Mouse (Mus musculus): ENCODE measurements at regions not wholly inside any gene's neighbourhood (a gene's known extent, or its start where the extent isn't known, plus 50 kb on each side); places are given as distances from the start of the nearest gene placed in this dataset.

DNA sequence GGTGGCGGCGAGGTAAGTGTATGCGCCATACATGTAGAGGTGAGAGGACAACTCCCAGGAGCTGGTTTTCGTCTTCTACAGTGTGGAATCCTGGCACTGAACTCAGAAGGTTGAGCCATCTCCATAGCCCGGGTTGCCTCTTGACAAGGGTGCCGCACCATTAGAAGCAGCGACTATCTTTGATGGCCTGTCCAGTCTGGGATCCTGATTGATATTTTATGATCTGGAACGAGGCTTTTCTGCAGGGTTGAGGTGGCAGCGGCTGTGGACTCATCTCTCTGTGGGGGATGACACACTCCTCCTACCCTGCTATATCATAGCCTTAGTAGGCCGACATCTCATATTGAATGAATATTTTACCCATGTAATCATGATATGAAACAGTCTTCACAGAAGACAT is 191.0 kb upstream of the Fam241a start:
- no peak for TF ChIP-seq RAD21 (IDR thresholded peaks at IDR 0.05; ENCODE audit: low read depth, low read length)
- no peak for TF ChIP-seq ZMIZ1 (IDR thresholded peaks at IDR 0.05; ENCODE audit: low read depth, low read length)
- no peak for TF ChIP-seq CTCF (conservative IDR thresholded peaks at IDR 0.05 in 1 of 2, IDR thresholded peaks at IDR 0.05 in 1 of 2; ENCODE audit: low read depth in 2 of 2, low read length in 2 of 2)
- TF ChIP-seq CHD2 (IDR thresholded peaks at IDR 0.05; ENCODE audit: low read length) = no peak
- TF ChIP-seq POLR2A (IDR thresholded peaks at IDR 0.05; ENCODE audit: low read depth, low read length) = no peak
- no peak for TF ChIP-seq MAX (IDR thresholded peaks at IDR 0.05; ENCODE audit: low read length)
- TF ChIP-seq GABPA (IDR thresholded peaks at IDR 0.05; ENCODE audit: insufficient replicate concordance, low read depth, low read length) = no peak
- no peak for TF ChIP-seq ZC3H11A (IDR thresholded peaks at IDR 0.05; ENCODE audit: low read depth, low read length)
- TF ChIP-seq EP300 (IDR thresholded peaks at IDR 0.05; ENCODE audit: low read length) = no peak
- no peak for TF ChIP-seq ELF1 (IDR thresholded peaks at IDR 0.05; ENCODE audit: low read depth, low read length)
